Mouse (Mus musculus) spleen, adult 2 months (tissue): ENCODE data around the gene Capn1.

Source experiments
- CTCF ChIP-seq: fragments of 200-500 bp; IDR thresholded peaks from 2 replicates; pipeline ENCODE4 v1.5.1; 2011; ENCODE audit warnings: mild to moderate bottlenecking, inconsistent platforms; ENCODE audit not compliant: insufficient read depth, insufficient read length, insufficient replicate concordance; ENCODE audit errors: extremely low read depth
- POLR2A ChIP-seq: fragments of 200-500 bp; IDR thresholded peaks from 2 replicates; pipeline ENCODE4 v1.6.1; 2011; ENCODE audit warnings: low read depth, low read length, inconsistent platforms

DNA sequence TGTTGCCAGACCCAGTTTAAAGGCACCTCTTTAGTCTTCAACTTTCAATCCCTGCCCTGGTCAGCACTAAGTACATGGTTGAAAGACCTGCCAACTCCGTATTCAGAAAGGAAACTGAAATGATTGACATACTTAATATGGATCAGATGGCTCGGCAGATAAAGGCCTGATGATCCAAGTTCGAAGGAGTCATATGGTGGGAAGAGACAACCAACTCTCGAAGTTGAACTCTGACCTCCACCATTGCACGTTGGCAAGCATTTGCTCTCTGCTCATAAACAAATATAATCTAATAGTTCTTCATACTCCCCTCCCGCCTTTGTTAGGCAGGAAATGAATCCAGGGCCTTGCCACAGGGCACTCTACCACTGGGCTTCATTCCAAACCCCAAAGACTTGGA lies 13.3 kb upstream of the Capn1 start:
- TF ChIP-seq POLR2A (no peak), CTCF (no peak)
